Mouse (Mus musculus): ENCODE data around the gene Cep104. TPM values are rescaled to one million over a fixed set of nuclear protein-coding genes. Genes with fewer than 3 reads are reported as not detected.

The Cep104 gene
- total RNA-seq, 2 experiments from 2014 or later = 30.8 to 35.9 TPM

DNA sequence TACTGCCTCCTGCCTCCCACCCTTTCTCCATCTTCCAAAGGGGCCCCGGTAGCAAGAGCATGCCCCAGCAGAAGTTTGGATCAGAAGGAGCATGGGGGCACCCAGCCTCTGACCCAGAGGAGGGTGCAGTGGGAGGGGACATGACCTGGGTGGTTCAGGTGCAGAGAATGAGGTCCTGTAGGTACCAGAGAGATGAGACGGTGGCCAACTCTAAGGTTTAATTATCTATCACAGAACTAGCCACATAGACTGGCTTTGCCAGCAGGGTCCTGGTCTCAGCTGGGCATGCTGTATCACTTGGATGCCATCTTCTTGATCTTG is 51.4 kb downstream of the Cep104 start:
- DNase-seq (ENCODE audit: low spot score in 2 of 2) = no peak
- intact Hi-C loops (cut with DNase I) = loop anchor here (5.0 kb wide), 1 partner anchor 81 kb away; no protein-coding TSS in a partner anchor

GRCm38 (mm10) chr4:154028066-154028465 is 53.1 kb downstream of the Cep104 start:
- intact Hi-C loops (cut with DNase I) = loop anchor here (5.0 kb wide), 1 partner anchor 79 kb away; no protein-coding TSS in a partner anchor

DNA sequence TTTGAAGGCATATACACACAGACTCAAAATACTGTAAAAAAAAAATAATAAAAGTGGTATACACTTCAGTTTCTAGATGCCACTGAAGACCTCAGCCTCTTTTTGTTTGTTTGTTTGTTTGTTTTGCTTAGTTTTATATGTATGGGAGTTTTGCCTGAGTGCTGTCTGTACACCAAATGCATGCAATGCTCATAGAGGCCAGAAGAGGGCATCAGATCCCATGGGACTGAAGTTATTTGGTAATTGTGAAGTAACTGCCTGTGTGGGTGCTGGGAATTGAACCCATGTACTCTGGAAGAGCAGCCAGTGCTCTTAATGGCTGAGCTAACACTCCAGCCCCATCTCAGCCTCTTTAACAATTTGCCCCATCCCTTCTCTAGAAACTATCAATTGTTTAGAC is 53.7 kb downstream of the Cep104 start:
- intact Hi-C loops (cut with DNase I) = loop anchor here (5.0 kb wide), 1 partner anchor 79 kb away; no protein-coding TSS in a partner anchor
- DNase-seq (ENCODE audit: low spot score in 2 of 2) = no peak

More at GRCm38 (mm10) chr4:154028066-154028465, 53.1 kb downstream of the Cep104 start:
- no peak for DNase-seq (ENCODE audit: low spot score in 2 of 2)

DNA sequence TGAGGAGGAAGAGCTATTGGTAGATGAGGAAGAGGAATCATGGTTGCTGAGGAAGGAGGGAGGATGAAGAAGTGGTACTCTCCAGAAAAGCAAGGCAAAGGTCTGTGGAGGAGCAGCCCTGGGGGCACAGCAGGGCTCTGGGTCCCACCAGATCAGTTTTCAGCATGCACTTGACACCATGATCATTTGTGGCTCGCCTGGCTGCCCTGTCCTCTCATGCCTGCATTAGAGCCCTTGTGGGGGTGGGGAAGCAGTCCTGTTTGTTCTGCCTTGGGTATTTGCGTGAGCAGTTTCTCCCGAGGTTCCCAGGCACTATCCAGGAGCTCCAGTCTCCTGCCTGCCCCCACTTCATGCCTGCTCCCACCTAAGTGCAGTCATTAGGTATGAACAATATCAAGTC is 62.1 kb downstream of the Cep104 start:
- DNase-seq (ENCODE audit: low spot score in 2 of 2) = no peak
- intact Hi-C loops (cut with DNase I) = no loop called here

GRCm38 (mm10) chr4:154042577-154042976 is 67.6 kb downstream of the Cep104 start, which contains the start of gene Ccdc27:
Gene Ccdc27, minus strand, starts transcription at chr4:154042677.
- DNase-seq (ENCODE audit: low spot score in 2 of 2) = no peak
- intact Hi-C loops (cut with DNase I) = no loop called here

DNA sequence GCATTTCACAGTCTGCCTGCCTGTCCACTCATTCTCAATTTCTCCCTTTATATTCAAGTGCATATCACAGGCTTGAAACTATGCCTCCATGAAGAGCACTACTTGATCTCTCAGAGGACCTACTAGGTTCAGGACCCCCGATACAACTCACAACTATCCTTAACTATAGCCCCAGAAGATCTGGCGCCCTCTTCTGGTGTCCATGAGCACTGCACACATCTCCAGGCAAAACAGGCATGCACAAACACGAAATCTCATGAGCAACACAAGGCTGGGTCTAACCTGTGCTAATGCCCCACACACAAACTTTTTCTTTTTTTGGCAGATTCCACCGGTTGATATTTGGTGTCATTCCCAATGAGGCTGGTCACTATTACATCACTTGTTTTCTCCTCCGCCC is 70.8 kb downstream of the Cep104 start:
- no peak for DNase-seq (ENCODE audit: low spot score in 2 of 2)
- intact Hi-C loops (cut with DNase I) = no loop called here

DNA sequence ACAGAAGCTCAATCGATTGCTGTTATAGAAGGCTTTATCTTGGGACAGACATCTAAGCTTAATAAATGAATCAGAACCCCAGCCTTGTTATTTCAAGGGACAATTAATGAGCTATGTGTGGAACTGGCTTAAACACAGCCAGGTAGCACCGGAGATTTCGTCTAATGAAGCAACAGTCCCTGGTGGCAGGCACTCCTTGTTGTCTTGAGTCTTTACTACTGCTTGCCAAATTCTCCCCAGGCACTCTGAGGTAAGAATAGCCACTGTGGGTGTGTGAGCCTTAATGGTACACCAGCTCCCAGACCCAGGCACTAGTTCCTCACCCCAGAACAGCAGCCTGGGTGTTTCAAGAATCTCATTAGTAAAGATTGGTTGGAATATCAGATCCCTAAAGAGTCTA is 76.4 kb downstream of the Cep104 start:
- intact Hi-C loops (cut with DNase I) = no loop called here
- no peak for DNase-seq (ENCODE audit: low spot score in 2 of 2)

- no peak for DNase-seq (ENCODE audit: low spot score in 2 of 2)
- intact Hi-C loops (cut with DNase I) = no loop called here
Observed at GRCm38 (mm10) chr4:154053065-154053464, 78.1 kb downstream of the Cep104 start.

- intact Hi-C loops (cut with DNase I) = no loop called here
Observed at GRCm38 (mm10) chr4:154055482-154055881, 80.5 kb downstream of the Cep104 start.

GRCm38 (mm10) chr4:154056046-154056445 is 81.1 kb downstream of the Cep104 start:
- DNase-seq (ENCODE audit: low spot score in 2 of 2) = no peak
- intact Hi-C loops (cut with DNase I) = no loop called here

More at GRCm38 (mm10) chr4:154055482-154055881, 80.5 kb downstream of the Cep104 start:
- no peak for DNase-seq (ENCODE audit: low spot score in 2 of 2)

- intact Hi-C loops (cut with DNase I) = no loop called here
- DNase-seq (ENCODE audit: low spot score in 2 of 2) = no peak
Observed at GRCm38 (mm10) chr4:154056661-154057060, 81.7 kb downstream of the Cep104 start.

GRCm38 (mm10) chr4:154057696-154058095 is 82.7 kb downstream of the Cep104 start:
- intact Hi-C loops (cut with DNase I) = no loop called here

More at GRCm38 (mm10) chr4:154057696-154058095, 82.7 kb downstream of the Cep104 start:
- DNase-seq (ENCODE audit: low spot score in 2 of 2) = no peak

Other genes with a start within 250 kb of the Cep104 start
- gene A430005L14Rik, start 18.0 kb upstream of the Cep104 start, total RNA-seq (2021) = 10 to 100 TPM; 24.6 to 26.4 TPM
- gene Dffb, start 68 bp upstream of the Cep104 start, total RNA-seq (2021) = 10 to 100 TPM; 10.5 to 15.3 TPM
- gene Lrrc47, start 36.5 kb downstream of the Cep104 start, total RNA-seq (2021) = 10 to 100 TPM; 63.2 to 63.8 TPM
- gene Smim1, start 51.0 kb downstream of the Cep104 start, total RNA-seq (2021) = 10 to 100 TPM; 10.3 to 14.1 TPM
- gene Ccdc27, start 67.5 kb downstream of the Cep104 start, total RNA-seq (2021) = not detected
- under 1 TPM; 0.27 to 0.32 TPM for gene Trp73, start 165.0 kb downstream of the Cep104 start, total RNA-seq (2021)
- 10 to 100 TPM; 29.3 to 31.0 TPM for gene Wrap73, start 167.2 kb downstream of the Cep104 start, total RNA-seq (2021)
- 100 to 1,000 TPM; 156 to 182 TPM for gene Tprgl, start 185.5 kb downstream of the Cep104 start, total RNA-seq (2021)
- 1 to 10 TPM; 3.4 to 3.9 TPM for gene Megf6, start 195.5 kb downstream of the Cep104 start, total RNA-seq (2021)